14 mouse cellular contexts compared by ENCODE assay signal in the genomic region with DNA sequence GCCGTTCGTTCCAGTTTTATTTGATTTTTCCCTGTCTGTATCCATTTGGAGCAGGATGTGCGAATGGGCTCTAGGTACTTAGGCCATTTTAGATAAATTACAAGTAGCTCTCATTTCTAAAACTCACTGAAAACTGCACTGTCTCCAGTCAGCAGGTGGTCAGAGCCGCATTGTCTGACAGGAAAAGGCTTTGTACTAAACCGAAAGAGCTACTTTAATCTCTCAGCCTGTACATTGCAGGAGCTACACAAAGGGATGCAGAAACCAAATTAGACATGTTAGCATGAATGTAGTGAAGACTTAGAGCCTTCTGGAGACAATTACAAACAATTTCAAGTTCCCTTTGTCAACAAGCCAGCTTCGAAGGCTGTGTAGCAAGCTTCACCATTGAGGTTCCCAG.
DNase-seq lines count a peak whose midpoint lies in the region; ATAC-seq and TF ChIP-seq lines count a peak whose summit lies in the region.
"Had no signal": no experiment of that assay in that cellular context is flagged by ENCODE, and none has a peak within 500 bp of the region (broad histone marks: within the 10 kb centered on the region; RNA-seq: fewer than 3 reads in every experiment).

No protein-coding gene starts in this region.

- H3K27me3 ChIP-seq in midbrain, embryonic 10.5 days (ENCODE audit: low read depth, poor library complexity, severe bottlenecking): no peaks in the 10 kb centered on the region
- H3K27me3 ChIP-seq in midbrain, embryonic 11.5 days (ENCODE audit: control insufficient read depth, insufficient read depth, low read length): no peaks in the 10 kb centered on the region
- H3K27me3 ChIP-seq in midbrain, postnatal 0 days (ENCODE audit: insufficient read depth, low read length): no peaks in the 10 kb centered on the region
- H3K27me3 ChIP-seq: lung, embryonic 15.5 days; stomach, embryonic 15.5 days had no signal

- no peak for TF ChIP-seq CTCF in midbrain, postnatal 0 days (IDR thresholded peaks at IDR 0.05)

- no peak for ATAC-seq in midbrain, embryonic 11.5 days (ENCODE audit: low FRiP score)
- no peak for ATAC-seq in midbrain, postnatal 0 days (ENCODE audit: low FRiP score)
- no peak for ATAC-seq in megakaryocyte progenitor cell, adult 5-6 weeks (replicated peaks; ENCODE audit: poor library complexity)
- ATAC-seq: CD4-positive, CD25-positive, alpha-beta regulatory T cell, adult 4 months had no signal

- peaks cover 7% of the 10 kb centered on the region for H3K4me1 ChIP-seq in midbrain, embryonic 10.5 days
- no peaks in the 10 kb centered on the region for H3K4me1 ChIP-seq in midbrain, embryonic 11.5 days (ENCODE audit: control insufficient read depth, insufficient read depth, low read length)
- H3K4me1 ChIP-seq in midbrain, postnatal 0 days (ENCODE audit: insufficient read depth, low read length): no peaks in the 10 kb centered on the region
- H3K4me1 ChIP-seq: lung, embryonic 15.5 days; stomach, embryonic 15.5 days had no signal

- WGBS in midbrain, embryonic 10.5 days: 61% methylated on average over 6 of the region's 6 CpGs
- 42% methylated on average over 6 of the region's 6 CpGs for WGBS in midbrain, embryonic 11.5 days
- WGBS in midbrain, postnatal 0 days: 28% methylated on average over 6 of the region's 6 CpGs

- H3K27ac ChIP-seq in midbrain, embryonic 10.5 days (replicated peaks): peak overlapping the region; percentile 7
- H3K27ac ChIP-seq in midbrain, embryonic 11.5 days (ENCODE audit: low read depth, low read length): no peak overlapping the region
- no peak overlapping the region for H3K27ac ChIP-seq in midbrain, postnatal 0 days (ENCODE audit: low read depth, low read length)
- H3K27ac ChIP-seq: lung, embryonic 15.5 days; stomach, embryonic 15.5 days had no signal

- H3K9me3 ChIP-seq in midbrain, embryonic 10.5 days (replicated peaks): no peaks in the 10 kb centered on the region
- H3K9me3 ChIP-seq in midbrain, embryonic 11.5 days (ENCODE audit: control insufficient read depth, low read length): no peaks in the 10 kb centered on the region
- no peaks in the 10 kb centered on the region for H3K9me3 ChIP-seq in midbrain, postnatal 0 days (ENCODE audit: low read length)
- H3K9me3 ChIP-seq: lung, embryonic 15.5 days; stomach, embryonic 15.5 days had no signal

- peak; percentile 3 for DNase-seq in embryo, embryonic 11 days
- DNase-seq in embryo, embryonic 10 days (ENCODE audit: low spot score): no peak
- DNase-seq in midbrain, embryonic 10.5 days (ENCODE audit: low spot score): no peak
- no peak for DNase-seq in midbrain, embryonic 11.5 days (ENCODE audit: low spot score, missing footprints)
- DNase-seq in brain, adult 2 months (ENCODE audit: low read depth, low spot score): peak; percentile 25
- DNase-seq in midbrain, postnatal 0 days (ENCODE audit: low spot score): peak; percentile 1
- DNase-seq: adrenal gland, postnatal 36 days; kidney, adult 8-10 months; spleen, adult 18-20 months; thymus, postnatal 14 days had no signal

- H3K36me3 ChIP-seq in midbrain, embryonic 10.5 days: no peaks in the 10 kb centered on the region
- no peaks in the 10 kb centered on the region for H3K36me3 ChIP-seq in midbrain, embryonic 11.5 days (ENCODE audit: control insufficient read depth, insufficient read depth, low read length)
- H3K36me3 ChIP-seq in midbrain, postnatal 0 days (ENCODE audit: insufficient read depth, low read length): no peaks in the 10 kb centered on the region
- H3K36me3 ChIP-seq: lung, embryonic 15.5 days; stomach, embryonic 15.5 days had no signal

- no peak overlapping the region for H3K4me2 ChIP-seq in midbrain, embryonic 11.5 days
- H3K4me2 ChIP-seq in midbrain, postnatal 0 days (ENCODE audit: low read depth, low read length, poor library complexity, severe bottlenecking): no peak overlapping the region
- H3K4me2 ChIP-seq: lung, embryonic 15.5 days; stomach, embryonic 15.5 days had no signal

- H3K9ac ChIP-seq in midbrain, embryonic 11.5 days (ENCODE audit: low read length): no peak overlapping the region
- H3K9ac ChIP-seq in midbrain, postnatal 0 days (replicated peaks; ENCODE audit: low read length, poor library complexity, severe bottlenecking): no peak overlapping the region
- H3K9ac ChIP-seq: lung, embryonic 15.5 days; stomach, embryonic 15.5 days had no signal

- H3K4me3 ChIP-seq in midbrain, embryonic 10.5 days: no peak overlapping the region
- no peak overlapping the region for H3K4me3 ChIP-seq in midbrain, embryonic 11.5 days (ENCODE audit: low read depth, low read length)
- no peak overlapping the region for H3K4me3 ChIP-seq in midbrain, postnatal 0 days (ENCODE audit: low read depth, low read length)
- H3K4me3 ChIP-seq: lung, embryonic 15.5 days; stomach, embryonic 15.5 days had no signal

Comparison
In these comparisons a context has a peak if more than half of its experiments do, and no peak if none do; other contexts are left out.
1. DNase-seq: peak in embryo, embryonic 11 days (single experiment), brain, adult 2 months (single experiment) and midbrain, postnatal 0 days (single experiment); none in embryo, embryonic 10 days (single experiment), midbrain, embryonic 10.5 days (single experiment) and midbrain, embryonic 11.5 days (single experiment).